Mouse (Mus musculus) liver, adult 2 months (tissue): ENCODE results near the gene 2310030G06Rik. TPM values are rescaled to one million over a fixed set of nuclear protein-coding genes. Genes with fewer than 3 reads are reported as not detected.

Source experiments
- DNase-seq: peaks from one replicate; pipeline ENCODE4 v3.0.0-alpha.2; 2011; ENCODE audit warnings: low read depth, low spot score; ENCODE audit errors: extremely low read depth
- H3K27ac ChIP-seq: fragments of 200-500 bp; replicated peaks from 2 replicates; pipeline ENCODE4 v1.5.1; 2012; ENCODE audit warnings: low read depth, mild to moderate bottlenecking, control low read depth, inconsistent platforms, low read length; ENCODE audit not compliant: insufficient read depth
- H3K27me3 ChIP-seq: fragments of 200-500 bp; 2 replicates; pipeline ENCODE4 v1.6.1; 2012; ENCODE audit warnings: mild to moderate bottlenecking, moderate library complexity, low read length, inconsistent platforms; ENCODE audit not compliant: control insufficient read depth, insufficient read depth
- H3K36me3 ChIP-seq: fragments of 200-500 bp; 2 replicates; pipeline ENCODE4 v1.6.1; 2012; ENCODE audit warnings: low read length, inconsistent platforms; ENCODE audit not compliant: control insufficient read depth, insufficient read depth
- H3K4me1 ChIP-seq: fragments of 200-500 bp; 2 replicates; pipeline ENCODE4 v1.6.1; 2011; ENCODE audit warnings: low read length; ENCODE audit not compliant: control insufficient read depth, insufficient read depth
- H3K4me3 ChIP-seq: fragments of 200-500 bp; 2 replicates; pipeline ENCODE4 v1.5.1; 2011; ENCODE audit warnings: low read depth, mild to moderate bottlenecking, control low read depth, low read length, moderate library complexity; ENCODE audit not compliant: insufficient read depth
- H3K79me2 ChIP-seq: fragments of 200-500 bp; 2 replicates; pipeline ENCODE4 v1.6.1; 2012; ENCODE audit warnings: inconsistent platforms, mild to moderate bottlenecking, low read length, moderate library complexity; ENCODE audit not compliant: control insufficient read depth, insufficient read depth
- H3K9ac ChIP-seq: fragments of 200-500 bp; 2 replicates; pipeline ENCODE4 v1.6.1; 2012; ENCODE audit warnings: low read depth, mild to moderate bottlenecking, control low read depth, inconsistent platforms, low read length
- CTCF ChIP-seq: fragments of 200-500 bp; IDR thresholded peaks from 2 replicates; pipeline ENCODE4 v1.5.1; 2011; ENCODE audit warnings: low read depth, low read length, control low read depth
- POLR2A ChIP-seq: fragments of 200-500 bp; IDR thresholded peaks from 2 replicates; pipeline ENCODE4 v1.6.1; 2011; ENCODE audit warnings: low read length, control low read depth; ENCODE audit not compliant: insufficient read depth; ENCODE audit errors: extremely low read depth
- WGBS: fragments of 180-500 bp; shearing (Covaris S2); methylation state at CpG from one replicate; pipeline ENCODE4 v1.1.7; 2018; 5-methylcytosine and 5-hydroxymethylcytosine counted together
- polyA plus RNA-seq: library from polyadenylated mRNA; depleted of rRNA; stranded (reverse); fragments of >200 nt; gene quantifications from 2 replicates; pipeline ENCODE4 v1.2.3, GENCODE M21; 2012
- total RNA-seq: library from RNA; depleted of rRNA; stranded (reverse); fragments of >200 nt; gene quantifications from 2 replicates; pipeline ENCODE4 v1.2.3, GENCODE M21; 2014

The 2310030G06Rik gene
- total and polyA plus RNA-seq, 2 experiments, result 14.9 TPM

DNA sequence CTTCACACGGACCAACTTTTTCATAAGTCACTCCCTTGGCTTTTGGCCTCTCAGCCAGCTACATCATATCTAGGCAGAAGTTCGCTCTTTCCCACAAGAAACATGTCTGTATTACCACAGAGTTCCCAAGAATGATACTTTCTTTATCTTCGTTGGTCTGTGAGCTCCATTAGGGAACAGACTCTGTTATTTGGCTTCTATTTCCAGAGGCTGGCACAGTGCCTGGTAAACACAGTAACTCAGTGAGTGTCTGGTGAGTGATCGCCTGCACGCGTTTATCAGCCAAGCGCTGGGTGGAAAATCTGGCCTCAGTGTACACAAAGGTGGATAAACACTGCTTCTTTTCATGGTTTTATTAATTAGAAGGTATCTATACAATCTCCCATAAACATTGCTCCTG lies 22.9 kb downstream of the 2310030G06Rik start:
- H3K27ac ChIP-seq, result peak overlapping the region; percentile 22
- peak; percentile 86 for DNase-seq
- H3K4me1 ChIP-seq, result peaks cover 12% of the 10 kb centered on the region
- TF ChIP-seq POLR2A, result no peak
- no peak for TF ChIP-seq CTCF
- H3K4me3 ChIP-seq, result no peak overlapping the region
- H3K27me3 ChIP-seq, result peaks cover 5% of the 10 kb centered on the region
- no peaks in the 10 kb centered on the region for H3K79me2 ChIP-seq
- no peaks in the 10 kb centered on the region for H3K36me3 ChIP-seq
- WGBS, result 11% methylated on average over 7 of the region's 7 CpGs
- peak overlapping the region; percentile 26 for H3K9ac ChIP-seq

DNA sequence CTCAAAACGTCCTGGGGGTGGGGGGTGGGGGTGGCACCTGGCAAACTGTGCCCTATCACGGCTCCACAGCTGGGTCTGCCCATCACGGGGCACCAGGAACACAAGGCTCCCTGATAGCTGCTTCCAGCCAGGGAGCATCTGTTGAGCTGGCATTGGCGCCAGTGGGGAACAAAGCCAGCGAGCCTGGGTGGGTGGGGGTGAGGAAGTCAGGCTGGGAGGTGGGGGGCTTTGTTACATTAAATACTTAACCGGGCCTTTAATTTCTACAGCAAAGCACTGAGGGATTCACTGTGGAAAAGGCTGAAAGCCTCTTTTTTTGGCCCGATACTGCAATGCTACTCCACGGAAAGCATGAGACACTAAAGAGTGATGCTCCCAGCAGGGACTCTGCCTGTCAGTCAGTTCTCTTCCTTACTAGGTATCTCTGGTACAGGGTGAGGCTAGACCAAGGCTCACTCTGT lies 23.9 kb downstream of the 2310030G06Rik start:
- H3K27me3 ChIP-seq, result no peaks in the 10 kb centered on the region
- no peak overlapping the region for H3K27ac ChIP-seq
- H3K9ac ChIP-seq, result no peak overlapping the region
- no peak for TF ChIP-seq POLR2A
- no peak for TF ChIP-seq CTCF
- 77% methylated on average over 8 of the region's 8 CpGs for WGBS
- H3K4me3 ChIP-seq, result no peak overlapping the region
- H3K4me1 ChIP-seq, result peaks cover 8% of the 10 kb centered on the region
- DNase-seq, result no peak
- no peaks in the 10 kb centered on the region for H3K36me3 ChIP-seq
- no peaks in the 10 kb centered on the region for H3K79me2 ChIP-seq

DNA sequence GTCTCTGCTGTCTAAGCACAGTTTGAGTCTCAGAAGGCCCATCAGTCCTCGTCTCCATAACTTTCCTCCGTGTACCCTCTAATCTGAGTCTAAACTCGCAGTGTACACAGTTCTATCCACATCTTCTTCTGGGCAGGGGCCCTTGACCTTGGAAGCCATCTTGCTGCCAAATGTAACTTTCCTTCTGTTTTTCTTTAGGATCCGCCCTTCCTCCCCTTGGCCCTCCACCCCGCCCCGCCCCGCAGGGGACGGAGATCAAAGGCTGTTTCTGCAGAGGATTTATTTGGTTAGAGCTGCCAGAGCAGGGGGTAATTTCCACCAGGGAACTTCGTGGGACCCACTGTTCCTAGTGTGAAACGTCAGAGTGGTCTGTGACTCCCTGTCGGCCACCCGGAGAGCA lies 25.3 kb downstream of the 2310030G06Rik start:
- no peak for DNase-seq
- 64% methylated on average over 12 of the region's 12 CpGs for WGBS

DNA sequence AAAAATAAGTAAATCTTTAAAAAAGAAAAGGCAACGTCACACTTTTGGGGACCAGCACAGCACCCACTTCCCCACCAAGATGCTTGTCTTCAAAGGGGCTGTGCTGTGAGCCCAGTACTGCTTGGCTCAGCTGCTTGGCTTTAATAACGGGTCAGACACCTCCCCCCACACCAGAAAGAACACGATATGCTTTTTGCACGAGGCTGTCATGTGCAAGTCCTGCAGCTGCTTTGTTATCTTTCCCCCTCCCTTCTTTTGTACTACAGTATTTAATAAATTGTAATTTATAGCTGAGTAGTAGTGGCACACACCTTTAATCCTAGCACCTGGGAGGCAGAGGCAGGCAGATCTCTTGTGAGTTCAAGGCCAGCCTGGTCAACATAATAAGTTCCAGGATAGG lies 27.5 kb downstream of the 2310030G06Rik start:
- Histone ChIP-seq H3K27ac (no peak overlapping the region), H3K36me3 (no peaks in the 10 kb centered on the region), H3K79me2 (no peaks in the 10 kb centered on the region), H3K4me3 (no peak overlapping the region), H3K9ac (no peak overlapping the region), H3K27me3 (no peaks in the 10 kb centered on the region), H3K4me1 (peaks cover 5% of the 10 kb centered on the region)
- no peak for DNase-seq
- TF ChIP-seq CTCF, result no peak
- no peak for TF ChIP-seq POLR2A
- WGBS, result 80% methylated on average over 4 of the region's 4 CpGs

More for the DNA sequence above, 25.3 kb downstream of the 2310030G06Rik start:
- Histone ChIP-seq H3K27me3 (no peaks in the 10 kb centered on the region), H3K4me1 (peaks cover 8% of the 10 kb centered on the region), H3K9ac (no peak overlapping the region), H3K4me3 (no peak overlapping the region), H3K27ac (no peak overlapping the region), H3K79me2 (no peaks in the 10 kb centered on the region), H3K36me3 (no peaks in the 10 kb centered on the region)
- no peak for TF ChIP-seq CTCF
- no peak for TF ChIP-seq POLR2A

DNA sequence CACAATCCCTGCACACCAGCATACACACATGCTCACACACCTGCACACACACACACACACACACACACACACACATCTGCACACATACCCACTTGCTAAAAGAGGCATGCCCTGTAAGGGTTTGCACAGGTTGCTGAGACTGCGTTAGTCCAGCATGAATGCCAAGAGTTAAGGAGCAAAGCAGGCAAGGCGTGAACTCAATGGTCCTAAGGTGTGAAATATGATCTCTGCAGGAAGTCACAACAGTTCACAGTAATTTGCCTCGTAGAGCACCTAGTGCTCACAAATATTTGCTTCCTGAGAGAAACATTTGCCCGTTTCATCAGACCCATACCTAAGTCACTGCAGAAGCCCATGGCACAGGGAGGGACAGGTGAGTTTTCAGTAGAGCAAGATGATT lies 32.1 kb downstream of the 2310030G06Rik start:
- TF ChIP-seq CTCF (no peak), POLR2A (no peak)
- Histone ChIP-seq H3K79me2 (no peaks in the 10 kb centered on the region), H3K4me1 (no peaks in the 10 kb centered on the region), H3K9ac (no peak overlapping the region), H3K36me3 (no peaks in the 10 kb centered on the region), H3K27me3 (no peaks in the 10 kb centered on the region), H3K27ac (no peak overlapping the region), H3K4me3 (no peak overlapping the region)
- 51% methylated on average over 4 of the region's 4 CpGs for WGBS
- no peak for DNase-seq

DNA sequence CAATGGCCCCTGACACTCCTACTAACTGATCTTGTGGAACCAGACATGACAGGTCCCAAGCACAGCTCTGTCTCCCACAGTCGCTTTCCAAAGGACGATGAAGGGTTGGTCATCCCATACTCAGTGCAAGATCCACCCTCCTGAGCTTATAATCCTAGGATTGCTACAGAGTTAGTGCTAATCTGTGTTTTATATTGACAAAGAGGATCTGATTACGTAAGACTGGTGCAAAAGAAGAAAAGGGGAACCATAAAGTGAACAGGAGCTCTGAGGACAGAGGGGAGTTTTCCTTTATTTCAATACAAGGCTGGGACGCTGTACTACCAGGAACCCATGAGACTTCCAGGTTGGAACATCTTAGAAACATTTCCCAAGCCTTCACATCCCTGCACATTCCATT lies 35.0 kb downstream of the 2310030G06Rik start:
- H3K9ac ChIP-seq, result no peak overlapping the region
- H3K4me3 ChIP-seq, result no peak overlapping the region
- no peaks in the 10 kb centered on the region for H3K79me2 ChIP-seq
- no peak overlapping the region for H3K27ac ChIP-seq
- DNase-seq, result no peak
- TF ChIP-seq POLR2A (no peak), CTCF (no peak)
- no peaks in the 10 kb centered on the region for H3K36me3 ChIP-seq
- H3K27me3 ChIP-seq, result no peaks in the 10 kb centered on the region
- 68% methylated on average over 4 of the region's 4 CpGs for WGBS
- no peaks in the 10 kb centered on the region for H3K4me1 ChIP-seq
